Mouse (Mus musculus): Measurements from ENCODE around the gene Ccnyl1. TPM values are rescaled to one million over a fixed set of nuclear protein-coding genes. Genes with fewer than 3 reads are reported as not detected.

The Ccnyl1 gene
- 4.4 and 4.7 TPM in 2 replicates for polyA plus RNA-seq (2015; fragmentation: Nextera tagmentation; extraction: Ambion mirVana)

DNA sequence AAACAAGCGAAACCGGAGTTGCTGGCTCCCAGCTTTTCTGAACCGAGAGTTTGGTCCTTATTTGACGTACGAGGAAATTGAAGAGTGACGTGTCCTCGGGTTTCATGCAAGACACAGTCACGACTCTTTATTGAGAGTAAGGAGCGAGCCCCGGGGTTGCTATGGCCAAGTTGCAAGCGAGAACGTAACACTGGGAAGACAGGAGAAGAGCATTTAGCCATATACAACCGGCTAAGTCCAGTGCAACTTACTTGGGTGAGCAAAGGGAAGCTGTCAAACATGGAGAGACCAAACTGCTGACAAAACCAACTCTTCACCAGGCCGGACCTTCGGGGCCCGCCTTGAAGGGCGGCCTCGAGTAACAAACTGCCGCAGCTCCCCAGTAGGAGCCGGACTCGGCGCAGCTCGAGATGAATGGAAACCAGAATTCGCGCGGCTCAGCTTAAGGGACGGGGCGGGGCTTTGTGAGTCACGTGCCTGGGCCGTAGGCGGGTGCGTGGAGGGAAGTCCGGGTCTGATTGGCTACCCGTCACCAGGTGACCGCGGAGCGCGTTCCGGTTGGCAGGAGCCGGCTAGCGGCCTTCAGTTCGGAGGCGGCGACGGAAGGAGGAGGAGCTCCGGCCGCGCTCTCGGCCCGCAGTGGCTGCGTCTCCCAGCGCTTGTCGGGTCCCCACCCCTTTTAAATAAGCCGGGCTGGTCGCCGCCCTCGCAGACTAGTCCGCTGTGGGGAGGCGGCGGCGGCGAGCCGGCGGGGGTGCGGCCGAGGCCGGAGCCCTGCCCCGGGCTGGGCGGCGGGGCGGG is at the start of gene Ccnyl1:
Gene Ccnyl1 (plus strand): TSS at position 243 of the 801 bp plus-strand sequence.

DNA sequence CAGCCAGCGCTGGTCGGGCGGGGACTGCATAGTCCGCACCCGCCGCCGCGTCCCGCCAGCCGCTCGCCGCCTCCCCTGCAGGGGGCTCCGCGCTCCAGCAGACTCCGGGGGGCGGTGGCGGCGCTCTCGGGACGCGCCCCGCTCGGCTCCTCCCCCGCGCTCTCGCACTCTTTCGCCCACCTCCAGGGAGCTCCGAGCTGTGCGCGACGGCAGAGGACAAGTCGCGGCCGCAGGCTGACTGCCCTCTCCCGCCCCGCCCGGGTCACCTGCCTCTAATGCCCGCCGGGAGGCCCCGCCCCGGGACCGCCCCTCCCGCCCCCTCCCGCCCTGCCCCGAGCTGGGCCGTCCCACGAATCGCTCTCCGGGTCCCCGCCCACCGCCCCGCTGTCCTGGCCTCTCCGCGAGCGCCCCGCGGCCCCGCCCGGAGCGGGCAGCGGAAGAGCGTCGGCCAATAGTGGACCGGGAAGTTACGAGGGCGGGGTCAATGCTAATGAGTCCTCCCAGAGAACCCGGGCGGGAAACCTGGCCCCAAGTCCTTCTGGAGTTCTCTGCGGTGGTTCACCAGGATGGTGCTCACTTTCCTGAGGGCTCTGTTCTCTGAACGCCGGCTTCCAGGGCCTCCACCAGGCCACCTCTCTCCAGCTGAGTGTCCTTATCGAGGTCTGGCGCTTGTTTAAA is 47.4 kb downstream of the Ccnyl1 start, which contains the start of gene Fzd5:
Gene Fzd5 (minus strand): TSS at position 250 of the 678 bp plus-strand sequence.

Other genes starting within 250 kb of the Ccnyl1 start
- gene Creb1, start 157.8 kb upstream of the Ccnyl1 start, polyA plus RNA-seq (2015; fragmentation: Nextera tagmentation; extraction: Ambion mirVana): 11.6 and 13.6 TPM in 2 replicates
- 14.4 and 15.8 TPM in 2 replicates for gene Mettl21a, start 73.2 kb upstream of the Ccnyl1 start, polyA plus RNA-seq (2015; fragmentation: Nextera tagmentation; extraction: Ambion mirVana)
- gene Fzd5, start 47.3 kb downstream of the Ccnyl1 start, polyA plus RNA-seq (2015; fragmentation: Nextera tagmentation; extraction: Ambion mirVana): 0.31 and 0.53 TPM in 2 replicates

Measured in neural tube, postnatal 0 days (tissue).